Mouse (Mus musculus) neural tube, embryonic 15.5 days (tissue): ENCODE measurements around the gene Gria1. TPM values are rescaled to one million over a fixed set of nuclear protein-coding genes. Genes with fewer than 3 reads are reported as not detected.

Source experiments
- ATAC-seq: fragments of 200-750 bp; cut with Nextera tagmentation; 2 replicates; pipeline ENCODE4 v1.8.0; 2017; ENCODE audit warnings: mild to moderate bottlenecking, moderate TSS enrichment, moderate library complexity; ENCODE audit not compliant: low FRiP score
- H3K27ac ChIP-seq: fragments of 300-500 bp; sonication (generic); replicated peaks from 2 replicates; pipeline ENCODE4 v1.5.1; 2015; ENCODE audit warnings: mild to moderate bottlenecking, inconsistent platforms
- H3K27me3 ChIP-seq: fragments of 300-500 bp; sonication (generic); replicated peaks from 2 replicates; pipeline ENCODE4 v1.6.1; 2015; ENCODE audit warnings: inconsistent platforms
- H3K36me3 ChIP-seq: fragments of 300-500 bp; sonication (generic); 2 replicates; pipeline ENCODE4 v1.6.1; 2015; ENCODE audit warnings: inconsistent platforms
- H3K4me1 ChIP-seq: fragments of 300-500 bp; sonication (generic); 2 replicates; pipeline ENCODE4 v1.6.1; 2015; ENCODE audit warnings: inconsistent platforms
- H3K4me2 ChIP-seq: fragments of 300-500 bp; sonication (generic); 2 replicates; pipeline ENCODE4 v1.6.1; 2015; ENCODE audit warnings: inconsistent platforms, mild to moderate bottlenecking, moderate library complexity
- H3K4me3 ChIP-seq: fragments of 300-500 bp; sonication (generic); replicated peaks from 2 replicates; pipeline ENCODE4 v1.5.1; 2015; ENCODE audit warnings: mild to moderate bottlenecking, inconsistent platforms
- H3K9ac ChIP-seq: fragments of 300-500 bp; sonication (generic); replicated peaks from 2 replicates; pipeline ENCODE4 v1.6.1; 2015; ENCODE audit warnings: mild to moderate bottlenecking, inconsistent platforms
- H3K9me3 ChIP-seq: fragments of 300-500 bp; sonication (generic); replicated peaks from 2 replicates; pipeline ENCODE4 v1.6.1; 2016; ENCODE audit warnings: inconsistent platforms
- WGBS: fragments of 180-500 bp; shearing (Covaris S2); methylation state at CpG from one replicate; pipeline ENCODE4 v1.1.7; 2015; ENCODE audit warnings: mixed read lengths; 5-methylcytosine and 5-hydroxymethylcytosine counted together
- polyA plus RNA-seq: library from polyadenylated mRNA; unstranded; fragments of >200 nt; fragmentation: Nextera tagmentation; extraction: Ambion mirVana; gene quantifications from 2 replicates; pipeline ENCODE4 v1.2.1, GENCODE M21; 2015

Gria1 gene
- polyA plus RNA-seq, 1 experiment from 2014 or later: 59.6 TPM

GRCm38 (mm10) chr11:57062441-57062840, 51.3 kb downstream of the Gria1 start:
- no peak overlapping the region for H3K9ac ChIP-seq

DNA sequence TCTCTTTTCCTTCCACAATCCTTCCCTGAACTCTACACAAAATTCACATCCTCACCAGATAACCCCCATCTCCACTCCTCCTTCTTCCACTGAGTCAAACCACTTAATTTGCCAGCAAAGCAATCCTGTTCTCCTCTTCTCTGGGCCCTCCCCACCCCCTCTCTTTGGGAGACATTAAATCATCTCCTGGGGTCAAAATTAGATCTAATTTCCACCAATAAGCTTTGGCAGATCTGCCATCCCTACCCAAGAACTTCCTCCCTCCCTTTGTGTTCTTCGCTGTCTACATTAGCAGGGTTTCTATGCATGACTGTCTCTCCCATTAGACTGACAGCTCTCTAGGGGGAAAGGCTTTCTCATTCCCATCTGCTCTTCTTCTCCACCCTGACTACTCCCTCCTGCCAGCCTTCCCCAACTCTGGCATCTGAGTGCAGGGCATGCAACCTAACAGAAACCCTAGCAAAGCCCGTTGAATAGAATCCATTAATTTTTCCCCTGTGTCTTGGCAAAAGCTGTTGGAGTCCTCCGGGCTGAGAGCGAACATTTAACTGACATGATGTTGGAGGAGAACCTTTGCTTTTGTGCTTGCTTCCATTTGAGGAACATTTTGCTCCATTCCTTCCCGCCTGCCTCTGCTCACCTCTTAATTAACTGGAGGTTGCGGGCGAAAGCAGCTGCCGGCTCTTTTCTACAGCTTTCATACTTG, 59.2 kb downstream of the Gria1 start:
- H3K4me1 ChIP-seq: peaks cover 13% of the 10 kb centered on the region
- H3K27ac ChIP-seq: peak overlapping the region; percentile 37; the same call in 1 of the 2 replicates
- H3K4me2 ChIP-seq: no peak overlapping the region
- no peaks in the 10 kb centered on the region for H3K36me3 ChIP-seq
- H3K4me3 ChIP-seq: no peak overlapping the region
- ATAC-seq: peak; percentile 61
- H3K9ac ChIP-seq: no peak overlapping the region
- no peaks in the 10 kb centered on the region for H3K27me3 ChIP-seq
- WGBS: 52% methylated on average over 8 of the region's 8 CpGs
- H3K9me3 ChIP-seq: no peaks in the 10 kb centered on the region

More at GRCm38 (mm10) chr11:57062441-57062840, 51.3 kb downstream of the Gria1 start:
- H3K27me3 ChIP-seq: no peaks in the 10 kb centered on the region
- no peak overlapping the region for H3K4me3 ChIP-seq
- no peak for ATAC-seq
- H3K27ac ChIP-seq: no peak overlapping the region
- H3K36me3 ChIP-seq: no peaks in the 10 kb centered on the region
- 91% methylated on average over 3 of the region's 3 CpGs for WGBS
- no peaks in the 10 kb centered on the region for H3K4me1 ChIP-seq
- no peak overlapping the region for H3K4me2 ChIP-seq
- H3K9me3 ChIP-seq: no peaks in the 10 kb centered on the region

GRCm38 (mm10) chr11:57072171-57072570, 61.0 kb downstream of the Gria1 start:
- Histone ChIP-seq H3K4me3 (no peak overlapping the region), H3K9ac (no peak overlapping the region), H3K4me2 (no peak overlapping the region), H3K27ac (no peak overlapping the region), H3K27me3 (no peaks in the 10 kb centered on the region), H3K9me3 (no peaks in the 10 kb centered on the region), H3K36me3 (no peaks in the 10 kb centered on the region), H3K4me1 (peaks cover 13% of the 10 kb centered on the region)
- ATAC-seq: no peak
- WGBS: 61% methylated on average over 6 of the region's 6 CpGs

DNA sequence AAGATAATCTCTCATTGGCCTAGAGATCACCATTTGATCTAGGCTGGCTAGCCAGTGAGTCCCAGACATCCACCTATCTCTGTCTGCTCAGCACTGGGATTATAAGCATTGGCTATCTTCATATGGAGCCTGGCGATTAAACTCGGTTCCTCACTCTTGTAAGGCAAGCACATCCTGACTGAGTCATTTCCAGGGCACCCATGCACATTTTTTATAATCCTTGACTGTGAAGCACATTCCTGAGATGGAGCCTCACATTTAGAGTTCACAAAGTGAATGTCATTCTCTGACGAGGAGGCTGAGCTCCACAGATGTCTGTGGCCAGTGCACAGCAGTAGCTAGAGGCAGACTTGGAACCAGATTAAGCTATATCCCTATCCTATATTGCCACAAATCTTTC, 68.2 kb downstream of the Gria1 start:
- no peaks in the 10 kb centered on the region for H3K36me3 ChIP-seq
- ATAC-seq: no peak
- WGBS: 84% methylated on average over 3 of the region's 3 CpGs
- H3K9ac ChIP-seq: no peak overlapping the region
- H3K4me2 ChIP-seq: no peak overlapping the region
- H3K4me3 ChIP-seq: no peak overlapping the region
- H3K9me3 ChIP-seq: no peaks in the 10 kb centered on the region
- no peaks in the 10 kb centered on the region for H3K27me3 ChIP-seq
- H3K27ac ChIP-seq: no peak overlapping the region
- no peaks in the 10 kb centered on the region for H3K4me1 ChIP-seq

DNA sequence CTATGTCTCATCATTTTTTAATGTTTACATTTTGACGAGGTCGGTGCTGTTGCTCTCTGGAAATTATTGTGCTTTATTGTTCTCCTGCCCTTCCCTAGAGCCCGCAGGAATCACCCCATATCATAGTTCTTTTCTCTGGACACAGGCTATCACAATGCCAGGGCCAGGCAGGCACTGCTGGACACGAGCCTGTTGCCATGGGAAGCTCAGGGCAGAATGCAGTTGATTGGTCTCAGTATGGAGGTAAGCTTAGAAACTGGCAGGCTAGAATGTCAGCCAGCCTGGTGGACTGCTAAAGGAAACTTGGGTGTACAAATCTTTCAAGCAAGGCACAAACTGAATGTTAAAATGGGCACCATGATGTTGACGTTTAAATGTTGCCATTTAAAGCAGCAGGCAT, 78.3 kb downstream of the Gria1 start:
- Histone ChIP-seq H3K36me3 (no peaks in the 10 kb centered on the region), H3K9me3 (no peaks in the 10 kb centered on the region), H3K4me3 (no peak overlapping the region), H3K4me1 (0 out of 2 replicates have a peak, but pooled peaks cover 3% of the 10 kb centered on the region), H3K27ac (0 out of 2 replicates have a peak overlapping the region, but pooled peaks have one; percentile 9), H3K9ac (no peak overlapping the region), H3K4me2 (no peak overlapping the region), H3K27me3 (no peaks in the 10 kb centered on the region)
- 36% methylated on average over 5 of the region's 5 CpGs for WGBS
- no peak for ATAC-seq

DNA sequence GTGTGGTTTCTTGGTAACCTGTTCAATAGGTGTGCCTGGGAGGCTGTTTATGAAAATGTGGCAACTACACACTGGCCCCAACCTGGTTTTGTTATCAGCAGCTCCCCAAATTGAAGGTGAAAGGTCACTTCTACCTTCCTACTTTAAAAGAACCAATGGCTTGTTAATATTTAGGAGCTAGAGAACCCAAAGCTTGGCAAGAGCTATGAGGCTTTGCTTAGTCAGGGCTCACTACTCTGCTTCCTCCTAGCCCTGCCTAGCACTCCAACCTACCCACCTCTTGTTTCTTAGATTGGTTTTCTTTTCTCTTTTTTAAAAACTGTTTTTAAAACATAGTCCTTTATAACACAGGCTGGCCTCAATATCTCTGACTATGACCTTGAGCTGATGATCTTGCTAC, 79.5 kb downstream of the Gria1 start:
- Histone ChIP-seq H3K36me3 (no peaks in the 10 kb centered on the region), H3K4me3 (no peak overlapping the region), H3K27me3 (no peaks in the 10 kb centered on the region), H3K9ac (no peak overlapping the region), H3K4me1 (0 out of 2 replicates have a peak, but pooled peaks cover 3% of the 10 kb centered on the region), H3K4me2 (no peak overlapping the region), H3K9me3 (no peaks in the 10 kb centered on the region), H3K27ac (no peak overlapping the region)
- ATAC-seq: no peak

GRCm38 (mm10) chr11:57091276-57091914, 80.2 kb downstream of the Gria1 start:
- Histone ChIP-seq H3K9ac (no peak overlapping the region), H3K9me3 (no peaks in the 10 kb centered on the region), H3K4me2 (no peak overlapping the region), H3K4me1 (0 out of 2 replicates have a peak, but pooled peaks cover 3% of the 10 kb centered on the region), H3K4me3 (no peak overlapping the region), H3K27me3 (no peaks in the 10 kb centered on the region), H3K27ac (no peak overlapping the region), H3K36me3 (no peaks in the 10 kb centered on the region)
- 69% methylated on average over 3 of the region's 3 CpGs for WGBS
- no peak for ATAC-seq

GRCm38 (mm10) chr11:57100491-57100890, 89.3 kb downstream of the Gria1 start:
- 60% methylated on average over 5 of the region's 5 CpGs for WGBS
- no peak for ATAC-seq

DNA sequence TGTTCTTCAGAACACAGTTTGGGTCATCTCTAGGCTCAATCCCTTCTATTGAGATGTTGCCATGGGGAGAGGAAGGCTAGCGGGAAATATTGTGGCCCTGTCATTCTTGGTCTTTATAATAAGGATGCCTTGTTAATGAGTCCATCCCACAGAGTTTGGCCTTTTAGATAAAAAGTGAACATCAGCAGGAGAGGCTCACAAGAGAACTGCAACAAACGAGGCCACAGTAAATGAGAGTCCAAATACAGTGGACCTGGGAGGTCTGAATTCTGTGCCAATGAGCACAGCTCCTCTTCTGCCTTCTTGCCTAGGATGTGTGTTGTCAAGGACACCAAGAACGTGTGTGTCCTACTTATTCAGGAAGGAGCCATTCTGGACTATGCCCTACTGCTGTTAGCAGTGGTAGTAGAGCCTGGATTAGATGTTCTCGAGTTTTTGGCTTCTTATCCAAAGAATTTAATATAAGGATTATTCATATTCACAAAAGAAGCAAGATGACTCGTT, 92.6 kb downstream of the Gria1 start:
- no peak overlapping the region for H3K27ac ChIP-seq
- H3K4me2 ChIP-seq: no peak overlapping the region
- H3K4me1 ChIP-seq: 0 out of 2 replicates have a peak, but pooled peaks cover 3% of the 10 kb centered on the region
- H3K9ac ChIP-seq: no peak overlapping the region
- 78% methylated on average over 5 of the region's 5 CpGs for WGBS
- H3K9me3 ChIP-seq: no peaks in the 10 kb centered on the region
- no peak overlapping the region for H3K4me3 ChIP-seq
- peak; percentile 45; the same call in 1 of the 2 replicates for ATAC-seq
- H3K36me3 ChIP-seq: no peaks in the 10 kb centered on the region
- H3K27me3 ChIP-seq: no peaks in the 10 kb centered on the region

More at GRCm38 (mm10) chr11:57100491-57100890, 89.3 kb downstream of the Gria1 start:
- Histone ChIP-seq H3K36me3 (no peaks in the 10 kb centered on the region), H3K9ac (no peak overlapping the region), H3K27ac (no peak overlapping the region), H3K4me2 (no peak overlapping the region), H3K27me3 (no peaks in the 10 kb centered on the region), H3K4me3 (no peak overlapping the region), H3K9me3 (no peaks in the 10 kb centered on the region), H3K4me1 (0 out of 2 replicates have a peak, but pooled peaks cover 3% of the 10 kb centered on the region)

GRCm38 (mm10) chr11:57105683-57106082, 94.5 kb downstream of the Gria1 start:
- Histone ChIP-seq H3K9ac (no peak overlapping the region), H3K4me1 (0 out of 2 replicates have a peak, but pooled peaks cover 3% of the 10 kb centered on the region), H3K4me3 (no peak overlapping the region), H3K4me2 (no peak overlapping the region), H3K27me3 (no peaks in the 10 kb centered on the region), H3K27ac (no peak overlapping the region), H3K9me3 (no peaks in the 10 kb centered on the region), H3K36me3 (no peaks in the 10 kb centered on the region)
- WGBS: 77% methylated on average over 3 of the region's 3 CpGs
- ATAC-seq: no peak

- no peak overlapping the region for H3K27ac ChIP-seq
- peaks cover 4% of the 10 kb centered on the region; the same call in 1 of the 2 replicates for H3K4me1 ChIP-seq
- no peaks in the 10 kb centered on the region for H3K36me3 ChIP-seq
- H3K27me3 ChIP-seq: no peaks in the 10 kb centered on the region
- no peak overlapping the region for H3K9ac ChIP-seq
- no peak overlapping the region for H3K4me3 ChIP-seq
- no peak for ATAC-seq
- no peaks in the 10 kb centered on the region for H3K9me3 ChIP-seq
- WGBS: 53% methylated on average over 8 of the region's 8 CpGs
- no peak overlapping the region for H3K4me2 ChIP-seq
Observed at GRCm38 (mm10) chr11:57112386-57112785, 101.2 kb downstream of the Gria1 start.

DNA sequence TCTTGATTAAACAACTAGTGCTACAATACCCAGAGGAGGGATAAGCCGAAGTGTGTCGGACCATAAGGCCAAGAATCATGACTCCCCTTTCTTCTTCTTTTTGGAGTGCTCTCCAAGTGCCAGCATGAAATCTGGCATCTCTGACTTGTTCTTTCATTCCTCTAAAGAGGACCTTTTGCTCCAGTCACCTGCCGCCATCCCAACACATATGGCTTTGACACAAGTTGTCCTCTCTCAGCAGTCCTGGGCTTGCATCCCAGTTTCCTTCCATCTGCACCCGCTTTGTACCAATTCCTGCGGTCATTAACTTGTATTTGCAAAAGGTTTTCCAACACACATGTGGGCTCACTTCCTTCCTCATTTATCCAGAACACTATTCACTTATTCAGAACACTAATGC, 103.2 kb downstream of the Gria1 start:
- ATAC-seq: no peak

More for the DNA sequence above, 103.2 kb downstream of the Gria1 start:
- Histone ChIP-seq H3K27ac (no peak overlapping the region), H3K36me3 (no peaks in the 10 kb centered on the region), H3K4me3 (no peak overlapping the region), H3K4me1 (peaks cover 4% of the 10 kb centered on the region; the same call in 1 of the 2 replicates), H3K4me2 (no peak overlapping the region), H3K9ac (no peak overlapping the region), H3K27me3 (no peaks in the 10 kb centered on the region), H3K9me3 (no peaks in the 10 kb centered on the region)
- 77% methylated on average over 5 of the region's 5 CpGs for WGBS
